Mouse (Mus musculus) gastrocnemius, adult 18-20 months (tissue): Measurements from ENCODE around the gene Slc25a18. TPM values are rescaled to one million over a fixed set of nuclear protein-coding genes. Genes with fewer than 3 reads are reported as not detected.

Experiments used
- DNase-seq: peaks from one replicate; pipeline ENCODE4 v3.0.0; 2021; ENCODE audit warnings: low spot score
- long read RNA-seq, 2 experiments: library from polyadenylated mRNA; stranded (forward); transcript quantifications; one replicate each; pipeline ENCODE4 v2.0.0; 2021
- total RNA-seq, 2 experiments: library from RNA; stranded (reverse); gene quantifications; 2 replicates each; pipeline ENCODE4 v1.2.3; 2021

Slc25a18 gene
- not detected for total RNA-seq
- long read RNA-seq, experiment 1 = 0 reads
- long read RNA-seq, experiment 2 = 0 reads

DNA sequence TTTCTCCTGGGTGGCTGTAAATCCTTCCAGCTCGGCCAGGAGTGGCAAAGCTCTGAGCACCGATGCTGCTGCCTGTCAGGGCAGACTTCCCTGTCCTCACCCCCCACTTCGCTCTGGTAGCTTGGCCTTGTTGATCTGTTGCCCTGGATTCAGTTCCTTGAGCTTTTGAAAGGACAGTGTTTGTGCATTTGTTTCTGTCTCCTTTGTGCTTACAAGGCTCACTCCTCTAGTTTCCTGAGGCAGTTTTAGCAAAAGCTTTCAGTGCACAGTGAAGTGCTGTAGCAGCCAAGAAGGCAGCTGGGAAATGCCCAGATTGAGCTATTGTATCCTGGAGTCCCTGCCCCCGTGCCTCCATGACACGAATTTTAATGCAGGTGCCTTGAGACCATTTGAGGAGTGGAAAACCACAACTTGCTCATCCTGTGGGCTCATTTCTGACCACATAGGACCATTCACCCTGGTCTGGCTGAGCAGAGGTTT is at the start of gene Slc25a18:
Gene Slc25a18 (plus strand): TSS at position 430 of the 480 bp plus-strand sequence.
- no peak for DNase-seq

GRCm38 (mm10) chr6:120725986-120726385 is 47.4 kb upstream of the Slc25a18 start:
- no peak for DNase-seq

DNA sequence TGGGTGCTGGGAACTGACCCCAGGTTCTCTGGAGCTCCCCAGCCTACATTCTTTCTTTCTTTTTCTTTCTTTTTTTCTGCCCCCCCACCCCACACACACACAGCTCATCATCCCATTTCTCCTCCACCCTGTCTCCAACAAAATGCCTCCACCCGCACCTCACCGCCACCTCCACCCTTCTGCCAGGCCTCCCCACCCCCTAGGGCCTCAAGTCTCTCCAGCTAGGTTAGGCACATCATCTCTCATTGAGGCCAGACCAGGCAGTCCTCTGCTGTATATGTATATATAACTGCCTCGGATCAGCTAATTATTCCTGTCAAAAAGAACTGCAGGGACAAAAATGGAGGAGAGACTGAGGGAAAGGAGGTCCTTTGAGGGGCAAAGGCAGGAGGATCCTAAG is 37.4 kb upstream of the Slc25a18 start:
- no peak for DNase-seq

GRCm38 (mm10) chr6:120736566-120736965 is 36.8 kb upstream of the Slc25a18 start:
- DNase-seq = peak; percentile 47

- no peak for DNase-seq
These were observed 30.2 kb upstream of the Slc25a18 start for GRCm38 (mm10) chr6:120743130-120743529.

DNA sequence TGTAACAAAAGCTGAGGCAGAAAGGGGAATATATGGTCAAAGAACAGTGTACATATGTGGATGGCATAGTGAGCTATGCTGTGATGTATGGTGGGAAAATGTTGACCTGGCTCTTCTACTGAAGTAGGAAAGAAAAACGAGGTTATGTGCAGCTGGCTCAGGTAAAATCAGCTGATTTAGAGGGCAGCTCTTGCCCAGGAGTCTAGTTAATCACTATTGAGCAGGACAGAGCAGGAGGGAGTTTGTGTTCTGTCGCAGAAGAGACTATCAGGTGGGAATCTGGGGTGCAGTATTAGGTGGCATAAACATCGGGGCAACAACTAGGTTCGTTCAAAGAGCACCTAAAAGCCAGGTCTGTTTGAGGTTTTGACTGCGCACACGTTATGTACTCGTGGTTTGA is 29.1 kb upstream of the Slc25a18 start:
- DNase-seq = no peak

- no peak for DNase-seq
These were observed 27.0 kb upstream of the Slc25a18 start for GRCm38 (mm10) chr6:120746416-120746815.

DNA sequence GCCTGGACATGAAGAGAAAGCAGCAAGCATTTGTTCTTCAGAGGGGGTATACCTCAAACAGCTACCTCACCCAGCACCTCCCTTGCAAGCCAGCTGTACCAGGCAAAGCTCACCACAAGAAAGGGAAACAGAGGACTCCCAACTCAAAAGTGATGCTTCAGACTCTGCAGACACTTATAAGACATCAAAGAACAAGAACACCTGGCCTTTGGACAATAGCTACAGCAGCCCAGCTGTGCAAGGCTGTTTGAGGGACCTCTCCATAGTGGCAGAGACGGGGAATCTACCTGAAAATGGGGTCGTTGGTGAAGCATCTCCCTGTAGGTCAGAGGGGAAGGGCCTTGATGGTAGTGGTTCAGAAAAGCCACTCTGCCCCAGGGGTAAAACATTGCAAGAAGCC is 12.2 kb upstream of the Slc25a18 start:
- DNase-seq = no peak

GRCm38 (mm10) chr6:120769972-120770371 is 3.4 kb upstream of the Slc25a18 start:
- DNase-seq = no peak

DNA sequence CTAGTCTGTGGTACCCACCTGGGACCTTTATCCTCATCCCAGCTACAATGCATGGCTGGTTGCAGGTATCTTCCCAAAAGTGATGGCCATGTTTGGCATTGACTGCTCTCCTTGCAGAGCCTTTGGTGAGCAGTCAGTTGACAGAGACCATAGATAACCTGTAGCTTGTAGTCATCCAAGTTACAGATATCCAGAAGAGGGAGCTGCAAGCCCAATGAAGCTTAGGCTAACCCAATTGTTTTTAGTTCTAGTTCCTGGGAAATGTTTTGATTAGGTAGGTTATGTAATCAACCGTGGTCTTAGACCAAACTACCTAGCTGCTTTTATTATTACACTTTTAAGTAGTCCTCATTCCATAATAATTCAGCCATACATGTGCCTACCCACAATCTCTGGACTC is 2.0 kb upstream of the Slc25a18 start:
- no peak for DNase-seq

DNA sequence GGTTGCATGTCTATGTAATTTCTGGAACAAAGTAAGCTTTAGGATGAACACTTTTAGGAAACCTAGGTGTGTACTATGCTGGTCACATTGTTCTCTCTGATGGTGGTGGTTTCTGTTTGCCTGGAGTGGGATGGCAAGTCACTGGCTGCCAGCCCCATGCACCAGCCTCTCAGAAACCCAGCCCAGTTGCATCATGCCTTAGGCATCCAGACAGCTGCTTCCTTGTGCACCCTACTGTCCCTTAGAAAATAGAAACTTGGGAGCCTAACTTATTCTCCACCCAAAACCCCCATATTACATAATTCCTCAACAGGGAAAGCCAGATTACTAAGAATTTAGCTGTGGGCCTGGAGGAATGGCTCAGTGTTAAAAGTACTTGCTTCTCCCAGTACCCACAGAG is 1.4 kb upstream of the Slc25a18 start:
- peak; percentile 36 for DNase-seq

DNA sequence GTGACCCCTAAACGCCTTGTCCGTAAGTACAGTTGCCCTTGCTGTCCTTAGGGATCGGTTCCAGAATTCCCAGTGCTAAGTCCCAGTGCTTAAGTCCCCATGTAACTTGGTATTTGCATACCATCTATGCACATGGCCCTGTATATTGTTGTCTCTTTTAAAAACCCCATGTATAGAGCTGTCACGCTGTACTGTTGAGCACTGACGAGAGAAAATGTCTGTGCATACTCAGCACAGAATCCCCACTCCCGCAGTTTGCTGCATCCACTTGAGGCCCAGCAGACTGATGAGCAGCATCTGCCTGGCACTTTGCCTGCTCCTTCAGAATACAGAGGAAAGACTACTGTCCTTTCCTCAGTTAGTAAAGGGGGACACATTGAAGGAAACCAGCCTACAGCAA is 385 bp downstream of the Slc25a18 start:
- DNase-seq = no peak

GRCm38 (mm10) chr6:120776286-120776685 is 2.9 kb downstream of the Slc25a18 start:
- no peak for DNase-seq

DNA sequence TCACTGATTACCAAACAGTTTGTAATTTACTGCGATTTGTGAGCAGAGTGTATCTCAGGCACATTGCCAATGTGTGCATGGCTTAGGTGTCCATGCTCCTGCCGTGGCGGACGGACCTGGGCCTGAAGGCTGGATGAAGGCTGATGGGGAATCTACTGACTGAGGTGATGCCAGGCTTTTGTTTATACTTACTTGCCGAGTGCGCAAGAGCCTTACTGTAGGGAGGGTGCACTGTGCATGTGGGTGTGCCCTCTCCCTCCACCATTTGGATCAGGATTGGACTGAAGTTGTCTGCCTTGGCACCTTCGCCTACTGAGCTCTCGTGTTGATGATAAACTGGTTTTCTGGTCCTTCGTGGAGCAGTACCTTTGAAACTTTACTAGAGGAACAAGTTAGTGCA is 4.2 kb downstream of the Slc25a18 start:
- DNase-seq = no peak

GRCm38 (mm10) chr6:120778226-120778625 is 4.8 kb downstream of the Slc25a18 start:
- no peak for DNase-seq

GRCm38 (mm10) chr6:120782948-120783347 is 9.6 kb downstream of the Slc25a18 start:
- DNase-seq = no peak

DNA sequence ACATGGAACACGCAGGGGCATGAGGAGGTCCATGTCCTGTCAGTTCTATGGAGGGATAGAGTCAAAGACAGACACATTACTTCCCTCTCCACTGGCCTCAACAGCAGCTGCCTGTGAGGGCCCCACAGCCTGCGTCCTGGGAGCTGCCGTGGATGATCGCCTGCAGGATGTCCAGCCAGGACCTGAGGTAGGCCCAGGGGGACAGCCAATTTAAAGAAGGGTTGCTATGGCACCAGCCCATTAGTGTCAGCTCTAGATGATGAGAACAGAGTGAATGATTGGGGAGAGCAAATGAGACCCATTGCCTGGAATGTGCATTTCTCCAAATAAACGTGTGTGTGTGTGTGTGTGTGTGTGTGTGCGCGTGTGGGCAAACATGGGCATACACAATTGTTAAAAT is 11.0 kb downstream of the Slc25a18 start:
- DNase-seq = no peak

- no peak for DNase-seq
These were observed 14.8 kb downstream of the Slc25a18 start for GRCm38 (mm10) chr6:120788068-120788607.

GRCm38 (mm10) chr6:120788904-120789303 is 15.5 kb downstream of the Slc25a18 start:
- DNase-seq = no peak

- DNase-seq = no peak
These were observed 16.8 kb downstream of the Slc25a18 start for GRCm38 (mm10) chr6:120790153-120790552.

- no peak for DNase-seq
These were observed 17.3 kb downstream of the Slc25a18 start for GRCm38 (mm10) chr6:120790717-120791116.

DNA sequence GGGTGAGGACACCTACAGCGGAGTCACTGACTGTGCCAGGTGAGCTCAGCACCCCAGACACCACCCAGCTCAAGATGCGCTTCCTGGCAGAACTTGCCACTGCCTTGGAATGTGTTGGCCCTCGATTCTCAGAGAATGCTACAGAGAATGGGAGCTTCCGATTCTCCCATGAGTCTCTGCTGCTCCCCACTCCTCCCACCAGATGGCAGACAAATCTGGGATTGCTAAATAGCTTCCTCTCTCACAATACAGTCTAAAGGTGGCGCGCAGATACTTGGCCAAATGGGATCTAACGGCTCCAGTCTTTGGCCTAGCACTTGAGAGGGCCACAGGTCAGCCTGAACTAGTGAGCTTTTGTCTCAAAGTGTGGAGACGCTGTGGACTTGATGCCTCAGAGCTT is 19.6 kb downstream of the Slc25a18 start:
- no peak for DNase-seq

GRCm38 (mm10) chr6:120795422-120796086 is 22.2 kb downstream of the Slc25a18 start:
- DNase-seq = peak; percentile 47
